Mouse (Mus musculus): ENCODE results near the gene Epha7. TPM values are rescaled to one million over a fixed set of nuclear protein-coding genes. Genes with fewer than 3 reads are reported as not detected.

Epha7 gene
- total and polyA plus RNA-seq, 2 experiments = 0.38 to 2.3 TPM

- Histone ChIP-seq H3K27me3 (ENCODE audit: control insufficient read depth, insufficient read depth, low read length) (no peaks in the 10 kb centered on the region), H3K27ac (replicated peaks; ENCODE audit: insufficient read depth, low read depth, low read length) (no peak overlapping the region), H3K4me1 (ENCODE audit: control insufficient read depth, insufficient read depth, low read length) (no peaks in the 10 kb centered on the region; the same call in 1 of the 2 replicates), H3K36me3 (ENCODE audit: control insufficient read depth, insufficient read depth, low read length) (no peaks in the 10 kb centered on the region), H3K4me3 (ENCODE audit: insufficient read depth, low read depth, low read length) (no peak overlapping the region), H3K79me2 (ENCODE audit: control insufficient read depth, insufficient read depth, low read length) (no peaks in the 10 kb centered on the region), H3K9ac (ENCODE audit: low read depth, low read length) (no peak overlapping the region)
- WGBS = 87% methylated on average over 5 of the region's 5 CpGs
- no peak for DNase-seq (ENCODE audit: extremely low read depth, low read depth, low spot score)
- TF ChIP-seq POLR2A (IDR thresholded peaks at IDR 0.05; ENCODE audit: extremely low read depth, insufficient read depth, low read length) (no peak), CTCF (IDR thresholded peaks at IDR 0.05; ENCODE audit: low read depth, low read length) (no peak)
These were observed 68.5 kb downstream of the Epha7 start for GRCm38 (mm10) chr4:28881271-28882044.

DNA sequence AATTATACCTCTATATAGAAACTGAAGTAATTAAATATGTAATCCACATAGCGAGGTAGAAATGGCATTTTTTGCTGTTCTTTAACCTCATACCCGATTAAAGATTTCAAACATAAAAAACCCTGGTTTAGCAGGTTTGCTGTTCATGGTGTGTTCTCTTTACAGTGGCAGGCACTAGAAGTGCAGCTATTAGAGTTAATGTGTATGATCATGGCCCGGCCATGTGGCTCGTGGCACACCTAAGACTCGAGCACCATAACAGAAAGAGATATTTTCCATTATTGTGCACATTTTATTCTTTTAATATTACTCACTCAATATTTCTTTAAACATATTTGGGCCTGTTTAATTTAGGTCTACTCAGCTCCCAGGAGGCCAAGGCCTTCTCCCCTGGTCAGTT lies 76.7 kb downstream of the Epha7 start:
- no peak overlapping the region for H3K27ac ChIP-seq (replicated peaks; ENCODE audit: insufficient read depth, low read depth, low read length)
- no peak overlapping the region for H3K9ac ChIP-seq (ENCODE audit: low read depth, low read length)
- H3K36me3 ChIP-seq (ENCODE audit: control insufficient read depth, insufficient read depth, low read length) = no peaks in the 10 kb centered on the region
- no peaks in the 10 kb centered on the region for H3K79me2 ChIP-seq (ENCODE audit: control insufficient read depth, insufficient read depth, low read length)
- no peak for DNase-seq (ENCODE audit: extremely low read depth, low read depth, low spot score)
- H3K4me3 ChIP-seq (ENCODE audit: insufficient read depth, low read depth, low read length) = no peak overlapping the region
- no peaks in the 10 kb centered on the region; the same call in 1 of the 2 replicates for H3K4me1 ChIP-seq (ENCODE audit: control insufficient read depth, insufficient read depth, low read length)
- H3K27me3 ChIP-seq (ENCODE audit: control insufficient read depth, insufficient read depth, low read length) = no peaks in the 10 kb centered on the region
- TF ChIP-seq CTCF (IDR thresholded peaks at IDR 0.05; ENCODE audit: low read depth, low read length) (no peak), POLR2A (IDR thresholded peaks at IDR 0.05; ENCODE audit: extremely low read depth, insufficient read depth, low read length) (no peak)
- WGBS = 95% methylated on average over 5 of the region's 5 CpGs

- no peak for DNase-seq (ENCODE audit: extremely low read depth, low read depth, low spot score)
- Histone ChIP-seq H3K36me3 (ENCODE audit: control insufficient read depth, insufficient read depth, low read length) (no peaks in the 10 kb centered on the region), H3K4me1 (ENCODE audit: control insufficient read depth, insufficient read depth, low read length) (no peaks in the 10 kb centered on the region; the same call in 1 of the 2 replicates), H3K27ac (replicated peaks; ENCODE audit: insufficient read depth, low read depth, low read length) (no peak overlapping the region), H3K9ac (ENCODE audit: low read depth, low read length) (no peak overlapping the region), H3K79me2 (ENCODE audit: control insufficient read depth, insufficient read depth, low read length) (no peaks in the 10 kb centered on the region), H3K4me3 (ENCODE audit: insufficient read depth, low read depth, low read length) (no peak overlapping the region), H3K27me3 (ENCODE audit: control insufficient read depth, insufficient read depth, low read length) (no peaks in the 10 kb centered on the region)
- TF ChIP-seq CTCF (IDR thresholded peaks at IDR 0.05; ENCODE audit: low read depth, low read length) (no peak), POLR2A (IDR thresholded peaks at IDR 0.05; ENCODE audit: extremely low read depth, insufficient read depth, low read length) (no peak)
- WGBS = 53% methylated on average over 3 of the region's 3 CpGs
These were observed 77.2 kb downstream of the Epha7 start for GRCm38 (mm10) chr4:28890102-28890501.

- no peaks in the 10 kb centered on the region for H3K27me3 ChIP-seq (ENCODE audit: control insufficient read depth, insufficient read depth, low read length)
- 84% methylated on average over 7 of the region's 7 CpGs for WGBS
- H3K9ac ChIP-seq (ENCODE audit: low read depth, low read length) = no peak overlapping the region
- H3K4me3 ChIP-seq (ENCODE audit: insufficient read depth, low read depth, low read length) = no peak overlapping the region
- no peaks in the 10 kb centered on the region for H3K4me1 ChIP-seq (ENCODE audit: control insufficient read depth, insufficient read depth, low read length)
- no peak overlapping the region for H3K27ac ChIP-seq (replicated peaks; ENCODE audit: insufficient read depth, low read depth, low read length)
- TF ChIP-seq POLR2A (IDR thresholded peaks at IDR 0.05; ENCODE audit: extremely low read depth, insufficient read depth, low read length) = no peak
- TF ChIP-seq CTCF (IDR thresholded peaks at IDR 0.05; ENCODE audit: low read depth, low read length) = no peak
- DNase-seq (ENCODE audit: extremely low read depth, low read depth, low spot score) = no peak
- H3K36me3 ChIP-seq (ENCODE audit: control insufficient read depth, insufficient read depth, low read length) = no peaks in the 10 kb centered on the region
- H3K79me2 ChIP-seq (ENCODE audit: control insufficient read depth, insufficient read depth, low read length) = no peaks in the 10 kb centered on the region
These were observed 82.5 kb downstream of the Epha7 start for GRCm38 (mm10) chr4:28895480-28895879.

GRCm38 (mm10) chr4:28899373-28899772 lies 86.4 kb downstream of the Epha7 start:
- Histone ChIP-seq H3K4me3 (ENCODE audit: insufficient read depth, low read depth, low read length) (no peak overlapping the region), H3K9ac (ENCODE audit: low read depth, low read length) (no peak overlapping the region), H3K36me3 (ENCODE audit: control insufficient read depth, insufficient read depth, low read length) (no peaks in the 10 kb centered on the region), H3K27me3 (ENCODE audit: control insufficient read depth, insufficient read depth, low read length) (no peaks in the 10 kb centered on the region), H3K27ac (replicated peaks; ENCODE audit: insufficient read depth, low read depth, low read length) (no peak overlapping the region), H3K4me1 (ENCODE audit: control insufficient read depth, insufficient read depth, low read length) (no peaks in the 10 kb centered on the region), H3K79me2 (ENCODE audit: control insufficient read depth, insufficient read depth, low read length) (no peaks in the 10 kb centered on the region)
- no peak for TF ChIP-seq POLR2A (IDR thresholded peaks at IDR 0.05; ENCODE audit: extremely low read depth, insufficient read depth, low read length)
- no peak for TF ChIP-seq CTCF (IDR thresholded peaks at IDR 0.05; ENCODE audit: low read depth, low read length)
- WGBS = 88% methylated on average over 4 of the region's 4 CpGs
- DNase-seq (ENCODE audit: extremely low read depth, low read depth, low spot score) = no peak

- Histone ChIP-seq H3K9ac (ENCODE audit: low read depth, low read length) (no peak overlapping the region), H3K27ac (replicated peaks; ENCODE audit: insufficient read depth, low read depth, low read length) (no peak overlapping the region), H3K36me3 (ENCODE audit: control insufficient read depth, insufficient read depth, low read length) (no peaks in the 10 kb centered on the region), H3K4me1 (ENCODE audit: control insufficient read depth, insufficient read depth, low read length) (no peaks in the 10 kb centered on the region), H3K4me3 (ENCODE audit: insufficient read depth, low read depth, low read length) (no peak overlapping the region), H3K27me3 (ENCODE audit: control insufficient read depth, insufficient read depth, low read length) (no peaks in the 10 kb centered on the region), H3K79me2 (ENCODE audit: control insufficient read depth, insufficient read depth, low read length) (no peaks in the 10 kb centered on the region)
- WGBS = 91% methylated on average over 11 of the region's 11 CpGs
- no peak for TF ChIP-seq CTCF (IDR thresholded peaks at IDR 0.05; ENCODE audit: low read depth, low read length)
- no peak for TF ChIP-seq POLR2A (IDR thresholded peaks at IDR 0.05; ENCODE audit: extremely low read depth, insufficient read depth, low read length)
- DNase-seq (ENCODE audit: extremely low read depth, low read depth, low spot score) = no peak
These were observed 86.9 kb downstream of the Epha7 start for GRCm38 (mm10) chr4:28899783-28900182.
